Mouse (Mus musculus): ENCODE results near the gene Arhgap29. TPM values are rescaled to one million over a fixed set of nuclear protein-coding genes. Genes with fewer than 3 reads are reported as not detected.

Gene Arhgap29
- polyA plus RNA-seq (2015; fragmentation: Nextera tagmentation; extraction: Ambion mirVana), result 22.1 and 25.7 TPM in 2 replicates

- Histone ChIP-seq H3K9ac (ENCODE audit: low read depth, low read length) (peak within 1 kb of the TSS; percentile 83), H3K27me3 (replicated peaks; ENCODE audit: control insufficient read depth, insufficient read depth, low read length) (no peaks in the 10 kb centered on the region), H3K4me2 (ENCODE audit: low read depth, low read length) (peak within 1 kb of the TSS; percentile 93), H3K9me3 (ENCODE audit: control insufficient read depth, low read length) (no peaks in the 10 kb centered on the region), H3K4me3 (ENCODE audit: low read length) (peak within 1 kb of the TSS; percentile 62), H3K36me3 (ENCODE audit: control insufficient read depth, insufficient read depth, low read length) (no peaks in the 10 kb centered on the region), H3K27ac (ENCODE audit: low read length) (no peak within 1 kb of the TSS), H3K4me1 (ENCODE audit: control insufficient read depth, insufficient read depth, low read length) (peaks cover 8% of the 10 kb centered on the region; the same call in 1 of the 2 replicates)
- no peak for ATAC-seq
- 93% methylated on average over 8 of the region's 8 CpGs for whole genome bisulfite sequencing
Measured at GRCm38 (mm10) chr3:121952041-121952591, at the start of gene Arhgap29. TSS of gene Arhgap29 (plus strand) at chr3:121952541.

- Histone ChIP-seq H3K9ac (ENCODE audit: low read depth, low read length) (no peak overlapping the region), H3K4me1 (ENCODE audit: control insufficient read depth, insufficient read depth, low read length) (0 out of 2 replicates have a peak, but pooled peaks cover 2% of the 10 kb centered on the region), H3K4me3 (ENCODE audit: low read length) (no peak overlapping the region), H3K9me3 (ENCODE audit: control insufficient read depth, low read length) (no peaks in the 10 kb centered on the region), H3K4me2 (ENCODE audit: low read depth, low read length) (no peak overlapping the region), H3K27me3 (replicated peaks; ENCODE audit: control insufficient read depth, insufficient read depth, low read length) (no peaks in the 10 kb centered on the region), H3K27ac (ENCODE audit: low read length) (no peak overlapping the region), H3K36me3 (ENCODE audit: control insufficient read depth, insufficient read depth, low read length) (no peaks in the 10 kb centered on the region)
- ATAC-seq, result no peak
- 82% methylated on average over 5 of the region's 5 CpGs for WGBS
Measured at GRCm38 (mm10) chr3:121902729-121903128, 49.6 kb upstream of the Arhgap29 start.

GRCm38 (mm10) chr3:121903286-121903685, 49.1 kb upstream of the Arhgap29 start:
- no peak for ATAC-seq
- H3K27me3 ChIP-seq (replicated peaks; ENCODE audit: control insufficient read depth, insufficient read depth, low read length), result no peaks in the 10 kb centered on the region
- no peak overlapping the region for H3K9ac ChIP-seq (ENCODE audit: low read depth, low read length)

GRCm38 (mm10) chr3:121903695-121904094, 48.6 kb upstream of the Arhgap29 start:
- Histone ChIP-seq H3K4me2 (ENCODE audit: low read depth, low read length) (no peak overlapping the region), H3K27ac (ENCODE audit: low read length) (no peak overlapping the region), H3K27me3 (replicated peaks; ENCODE audit: control insufficient read depth, insufficient read depth, low read length) (no peaks in the 10 kb centered on the region)

More at GRCm38 (mm10) chr3:121903286-121903685, 49.1 kb upstream of the Arhgap29 start:
- no peaks in the 10 kb centered on the region for H3K36me3 ChIP-seq (ENCODE audit: control insufficient read depth, insufficient read depth, low read length)
- H3K4me3 ChIP-seq (ENCODE audit: low read length), result no peak overlapping the region
- 0 out of 2 replicates have a peak, but pooled peaks cover 2% of the 10 kb centered on the region for H3K4me1 ChIP-seq (ENCODE audit: control insufficient read depth, insufficient read depth, low read length)
- no peaks in the 10 kb centered on the region for H3K9me3 ChIP-seq (ENCODE audit: control insufficient read depth, low read length)
- no peak overlapping the region for H3K27ac ChIP-seq (ENCODE audit: low read length)
- H3K4me2 ChIP-seq (ENCODE audit: low read depth, low read length), result no peak overlapping the region
- 52% methylated on average over 4 of the region's 4 CpGs for WGBS

GRCm38 (mm10) chr3:121904476-121904875, 47.9 kb upstream of the Arhgap29 start:
- no peak overlapping the region for H3K9ac ChIP-seq (ENCODE audit: low read depth, low read length)
- 0 out of 2 replicates have a peak, but pooled peaks cover 2% of the 10 kb centered on the region for H3K4me1 ChIP-seq (ENCODE audit: control insufficient read depth, insufficient read depth, low read length)
- H3K4me2 ChIP-seq (ENCODE audit: low read depth, low read length), result no peak overlapping the region
- H3K27ac ChIP-seq (ENCODE audit: low read length), result no peak overlapping the region
- no peaks in the 10 kb centered on the region for H3K9me3 ChIP-seq (ENCODE audit: control insufficient read depth, low read length)
- H3K4me3 ChIP-seq (ENCODE audit: low read length), result no peak overlapping the region
- no peak for ATAC-seq
- H3K36me3 ChIP-seq (ENCODE audit: control insufficient read depth, insufficient read depth, low read length), result no peaks in the 10 kb centered on the region
- WGBS, result 90% methylated on average over 2 of the region's 2 CpGs
- no peaks in the 10 kb centered on the region for H3K27me3 ChIP-seq (replicated peaks; ENCODE audit: control insufficient read depth, insufficient read depth, low read length)

More at GRCm38 (mm10) chr3:121903695-121904094, 48.6 kb upstream of the Arhgap29 start:
- ATAC-seq, result no peak
- Histone ChIP-seq H3K9me3 (ENCODE audit: control insufficient read depth, low read length) (no peaks in the 10 kb centered on the region), H3K4me1 (ENCODE audit: control insufficient read depth, insufficient read depth, low read length) (0 out of 2 replicates have a peak, but pooled peaks cover 2% of the 10 kb centered on the region), H3K9ac (ENCODE audit: low read depth, low read length) (no peak overlapping the region), H3K36me3 (ENCODE audit: control insufficient read depth, insufficient read depth, low read length) (no peaks in the 10 kb centered on the region), H3K4me3 (ENCODE audit: low read length) (no peak overlapping the region)
- WGBS, result 64% methylated on average over 8 of the region's 8 CpGs

GRCm38 (mm10) chr3:121906623-121907022, 45.7 kb upstream of the Arhgap29 start:
- H3K27ac ChIP-seq (ENCODE audit: low read length), result no peak overlapping the region
- no peak overlapping the region for H3K4me3 ChIP-seq (ENCODE audit: low read length)
- 0 out of 2 replicates have a peak, but pooled peaks cover 2% of the 10 kb centered on the region for H3K4me1 ChIP-seq (ENCODE audit: control insufficient read depth, insufficient read depth, low read length)
- ATAC-seq, result peak; percentile 36; the same call in 1 of the 2 replicates
- H3K27me3 ChIP-seq (replicated peaks; ENCODE audit: control insufficient read depth, insufficient read depth, low read length), result no peaks in the 10 kb centered on the region
- WGBS, result 26% methylated on average over 8 of the region's 8 CpGs
- H3K9me3 ChIP-seq (ENCODE audit: control insufficient read depth, low read length), result no peaks in the 10 kb centered on the region
- H3K9ac ChIP-seq (ENCODE audit: low read depth, low read length), result no peak overlapping the region
- H3K4me2 ChIP-seq (ENCODE audit: low read depth, low read length), result no peak overlapping the region
- no peaks in the 10 kb centered on the region for H3K36me3 ChIP-seq (ENCODE audit: control insufficient read depth, insufficient read depth, low read length)

GRCm38 (mm10) chr3:121909155-121909554, 43.2 kb upstream of the Arhgap29 start:
- Histone ChIP-seq H3K9me3 (ENCODE audit: control insufficient read depth, low read length) (no peaks in the 10 kb centered on the region), H3K36me3 (ENCODE audit: control insufficient read depth, insufficient read depth, low read length) (no peaks in the 10 kb centered on the region), H3K27ac (ENCODE audit: low read length) (no peak overlapping the region), H3K4me3 (ENCODE audit: low read length) (no peak overlapping the region), H3K27me3 (replicated peaks; ENCODE audit: control insufficient read depth, insufficient read depth, low read length) (no peaks in the 10 kb centered on the region), H3K4me2 (ENCODE audit: low read depth, low read length) (no peak overlapping the region), H3K9ac (ENCODE audit: low read depth, low read length) (no peak overlapping the region), H3K4me1 (ENCODE audit: control insufficient read depth, insufficient read depth, low read length) (0 out of 2 replicates have a peak, but pooled peaks cover 2% of the 10 kb centered on the region)
- 50% methylated on average over 3 of the region's 3 CpGs for WGBS
- no peak for ATAC-seq

- H3K4me3 ChIP-seq (ENCODE audit: low read length), result no peak overlapping the region
- 82% methylated on average over 5 of the region's 5 CpGs for WGBS
- H3K4me2 ChIP-seq (ENCODE audit: low read depth, low read length), result no peak overlapping the region
- no peak overlapping the region for H3K27ac ChIP-seq (ENCODE audit: low read length)
- no peak overlapping the region for H3K9ac ChIP-seq (ENCODE audit: low read depth, low read length)
- H3K9me3 ChIP-seq (ENCODE audit: control insufficient read depth, low read length), result no peaks in the 10 kb centered on the region
- H3K4me1 ChIP-seq (ENCODE audit: control insufficient read depth, insufficient read depth, low read length), result peaks cover 3% of the 10 kb centered on the region; the same call in 1 of the 2 replicates
- no peaks in the 10 kb centered on the region for H3K27me3 ChIP-seq (replicated peaks; ENCODE audit: control insufficient read depth, insufficient read depth, low read length)
- ATAC-seq, result no peak
- H3K36me3 ChIP-seq (ENCODE audit: control insufficient read depth, insufficient read depth, low read length), result no peaks in the 10 kb centered on the region
Measured at GRCm38 (mm10) chr3:121913476-121913875, 38.9 kb upstream of the Arhgap29 start.

GRCm38 (mm10) chr3:121914459-121915185, 37.7 kb upstream of the Arhgap29 start:
- H3K9me3 ChIP-seq (ENCODE audit: control insufficient read depth, low read length), result no peaks in the 10 kb centered on the region
- no peaks in the 10 kb centered on the region for H3K27me3 ChIP-seq (replicated peaks; ENCODE audit: control insufficient read depth, insufficient read depth, low read length)
- H3K4me2 ChIP-seq (ENCODE audit: low read depth, low read length), result no peak overlapping the region
- H3K4me3 ChIP-seq (ENCODE audit: low read length), result no peak overlapping the region
- peak overlapping the region; percentile 72 for H3K27ac ChIP-seq (ENCODE audit: low read length)
- peaks cover 3% of the 10 kb centered on the region; the same call in 1 of the 2 replicates for H3K4me1 ChIP-seq (ENCODE audit: control insufficient read depth, insufficient read depth, low read length)
- H3K36me3 ChIP-seq (ENCODE audit: control insufficient read depth, insufficient read depth, low read length), result no peaks in the 10 kb centered on the region
- ATAC-seq, result peak; percentile 40
- WGBS, result 51% methylated on average over 13 of the region's 13 CpGs
- no peak overlapping the region for H3K9ac ChIP-seq (ENCODE audit: low read depth, low read length)

Measured in intestine, embryonic 16.5 days (tissue).